Mouse (Mus musculus) forebrain, embryonic 14.5 days (tissue): ENCODE data around the gene Emg1. TPM values are rescaled to one million over a fixed set of nuclear protein-coding genes. Genes with fewer than 3 reads are reported as not detected.

Experiments
- ATAC-seq: fragments of 200-750 bp; cut with Nextera tagmentation; 2 replicates; pipeline ENCODE4 v1.8.0; 2017; ENCODE audit warnings: mild to moderate bottlenecking, moderate library complexity
- DNase-seq: peaks from one replicate; pipeline ENCODE4 v3.0.0-alpha.2; 2015; ENCODE audit warnings: low spot score
- H3K27ac ChIP-seq: fragments of 300-500 bp; sonication (generic); 2 replicates; pipeline ENCODE4 v1.5.1; 2014; ENCODE audit warnings: low read depth, mild to moderate bottlenecking, control low read depth, low read length, moderate library complexity
- H3K27me3 ChIP-seq: fragments of 300-500 bp; sonication (generic); replicated peaks from 2 replicates; pipeline ENCODE4 v1.6.1; 2014; ENCODE audit warnings: low read length, control low read depth, mixed read lengths; ENCODE audit not compliant: control insufficient read depth, insufficient read depth
- H3K36me3 ChIP-seq: fragments of 300-500 bp; sonication (generic); 2 replicates; pipeline ENCODE4 v1.6.1; 2014; ENCODE audit warnings: low read length, control low read depth; ENCODE audit not compliant: control insufficient read depth, insufficient read depth
- H3K4me1 ChIP-seq: fragments of 300-500 bp; sonication (generic); 2 replicates; pipeline ENCODE4 v1.6.1; 2014; ENCODE audit warnings: antibody characterized with exemption, low read length, control low read depth; ENCODE audit not compliant: control insufficient read depth, insufficient read depth
- H3K4me2 ChIP-seq: fragments of 300-500 bp; sonication (generic); 2 replicates; pipeline ENCODE4 v1.6.1; 2014; ENCODE audit warnings: mild to moderate bottlenecking, control low read depth, low read length
- H3K4me3 ChIP-seq: fragments of 300-500 bp; sonication (generic); 2 replicates; pipeline ENCODE4 v1.5.1; 2014; ENCODE audit warnings: low read depth, low read length, control low read depth
- H3K9ac ChIP-seq: fragments of 300-500 bp; sonication (generic); 2 replicates; pipeline ENCODE4 v1.6.1; 2014; ENCODE audit warnings: mild to moderate bottlenecking, low read length, control low read depth, moderate library complexity
- H3K9me3 ChIP-seq: fragments of 300-500 bp; sonication (generic); replicated peaks from 2 replicates; pipeline ENCODE4 v1.6.1; 2016; ENCODE audit warnings: low read length, control low read depth, mixed read lengths; ENCODE audit not compliant: control insufficient read depth
- WGBS: fragments of 180-500 bp; shearing (Covaris S2); extraction: QIAGEN DNeasy Blood & Tissue Kit; methylation state at CpG from one replicate; pipeline ENCODE4 v1.1.7; 2014; 5-methylcytosine and 5-hydroxymethylcytosine counted together
- polyA plus RNA-seq: library from polyadenylated mRNA; unstranded; fragments of >200 nt; fragmentation: Nextera tagmentation; extraction: Ambion mirVana; gene quantifications from 2 replicates; pipeline ENCODE4 v1.2.1, GENCODE M21; 2014

Emg1 gene
- polyA plus RNA-seq, 1 experiment from 2014 or later = 186 TPM

DNA sequence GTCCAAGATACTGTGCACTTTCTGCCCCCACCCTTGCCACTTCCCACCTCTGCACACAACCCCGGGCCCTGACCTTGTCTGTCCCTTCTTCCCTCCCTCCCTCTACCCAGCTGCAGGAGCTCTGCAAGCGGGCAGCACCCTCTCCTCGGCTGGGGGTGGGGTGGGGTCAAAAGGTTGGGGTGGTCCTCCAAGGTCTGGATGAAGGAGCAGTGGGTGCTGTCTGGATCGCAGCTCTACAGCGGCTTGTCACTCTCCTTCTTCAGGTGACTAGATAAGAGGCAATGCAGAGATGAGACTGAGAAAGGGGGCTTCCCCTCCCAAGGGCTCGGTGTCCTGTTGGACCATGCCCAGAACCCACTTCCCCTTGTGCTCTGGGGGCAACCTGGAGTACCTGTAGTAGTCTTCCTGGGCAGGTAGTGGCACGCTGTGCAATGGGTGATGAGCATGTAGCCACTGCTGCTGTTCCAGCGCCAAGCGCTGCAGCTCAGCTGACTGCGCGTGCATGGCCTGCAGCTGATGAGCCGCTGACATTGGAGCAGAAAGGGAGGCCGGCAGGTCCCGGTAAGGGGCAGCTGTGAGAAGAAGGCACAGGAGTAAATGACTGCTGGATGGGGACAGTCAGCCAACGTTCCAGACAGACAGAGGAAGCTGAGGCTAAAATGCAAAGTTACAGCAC is 31.0 kb upstream of the Emg1 start:
- H3K4me2 ChIP-seq = no peak overlapping the region
- no peak for DNase-seq
- 92% methylated on average over 15 of the region's 15 CpGs for WGBS
- no peak for ATAC-seq
- H3K4me3 ChIP-seq = no peak overlapping the region
- no peaks in the 10 kb centered on the region for H3K9me3 ChIP-seq
- no peaks in the 10 kb centered on the region for H3K27me3 ChIP-seq
- peaks cover 53% of the 10 kb centered on the region for H3K36me3 ChIP-seq
- no peak overlapping the region for H3K27ac ChIP-seq
- no peak overlapping the region for H3K9ac ChIP-seq
- H3K4me1 ChIP-seq = peaks cover 28% of the 10 kb centered on the region

DNA sequence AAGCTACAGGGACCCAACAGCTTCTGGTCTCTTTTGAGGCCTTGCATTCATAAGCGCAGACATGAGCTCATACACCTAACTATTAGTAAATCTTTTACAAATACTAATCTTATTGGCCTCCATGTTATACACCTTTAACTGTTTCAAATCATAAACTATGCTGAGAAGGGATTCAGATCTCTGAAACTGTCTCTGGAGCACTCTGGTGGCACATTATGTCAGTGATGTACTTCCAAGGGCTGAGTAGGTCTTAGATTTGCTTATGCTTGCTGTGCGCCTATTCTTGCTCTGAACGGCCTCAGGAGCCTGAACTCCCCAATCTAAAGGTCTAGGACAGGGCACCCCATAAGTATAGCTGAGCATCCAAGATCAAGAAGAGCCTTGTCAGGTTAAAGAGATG is 29.9 kb upstream of the Emg1 start:
- no peaks in the 10 kb centered on the region for H3K27me3 ChIP-seq
- peak overlapping the region; percentile 99; the same call in 1 of the 2 replicates for H3K27ac ChIP-seq
- no peaks in the 10 kb centered on the region for H3K9me3 ChIP-seq
- peak overlapping the region; percentile 88; the same call in 1 of the 2 replicates for H3K9ac ChIP-seq
- no peak for ATAC-seq
- H3K36me3 ChIP-seq = peaks cover 42% of the 10 kb centered on the region
- DNase-seq = no peak
- peaks cover 28% of the 10 kb centered on the region for H3K4me1 ChIP-seq
- 63% methylated on average over 3 of the region's 3 CpGs for WGBS
- no peak overlapping the region for H3K4me3 ChIP-seq
- peak overlapping the region; percentile 77 for H3K4me2 ChIP-seq

DNA sequence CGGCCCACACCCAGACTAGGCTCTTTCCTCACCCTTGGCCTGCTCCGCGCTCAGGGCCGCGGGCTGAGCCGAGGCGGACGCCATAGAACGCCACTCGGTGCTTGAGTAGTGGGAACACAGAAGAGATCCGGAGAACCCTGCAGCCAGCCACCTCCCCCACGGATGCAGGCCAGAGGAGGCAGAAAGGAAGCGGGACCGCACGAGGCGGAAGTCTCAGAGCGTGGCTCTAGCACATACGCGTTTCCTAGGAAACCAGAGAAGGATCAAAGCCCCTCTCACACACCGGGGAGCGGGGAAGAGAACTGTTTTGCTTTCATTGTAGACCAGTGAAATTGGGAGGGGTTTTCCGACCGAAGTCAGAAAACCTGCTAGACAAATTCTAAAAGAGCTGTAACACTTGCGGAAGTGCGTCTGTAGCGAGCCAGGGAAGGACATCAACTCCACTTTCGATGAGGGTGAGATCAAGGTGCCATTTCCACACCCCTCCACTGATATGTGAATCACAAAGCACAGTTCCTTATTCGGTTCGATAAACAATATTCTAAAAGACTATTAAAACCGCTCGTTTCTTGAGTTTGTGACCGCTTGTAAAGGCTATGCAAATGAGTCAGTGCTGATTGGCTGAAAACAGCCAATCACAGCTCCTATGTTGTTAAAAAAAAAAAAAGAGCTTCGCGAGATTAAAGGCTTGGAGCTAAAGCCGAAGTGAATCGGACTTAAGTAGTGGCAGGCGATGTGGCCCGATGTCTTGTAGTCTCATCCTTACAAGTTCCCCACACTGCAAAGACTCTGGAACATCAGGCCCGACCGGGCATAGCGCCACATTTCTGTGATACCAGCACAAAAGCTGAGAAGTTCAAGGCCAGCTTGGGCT is 29.1 kb upstream of the Emg1 start, which contains the start of gene Grcc10:
Gene Grcc10 (minus strand): TSS at position 487 of the 874 bp plus-strand sequence.
- Histone ChIP-seq H3K4me1 (peaks cover 22% of the 10 kb centered on the region), H3K4me3 (peak within 1 kb of the TSS; percentile 64), H3K9me3 (no peaks in the 10 kb centered on the region), H3K9ac (peak within 1 kb of the TSS; percentile 88), H3K27me3 (no peaks in the 10 kb centered on the region), H3K36me3 (peaks cover 37% of the 10 kb centered on the region), H3K27ac (peak within 1 kb of the TSS; percentile 99), H3K4me2 (peak within 1 kb of the TSS; percentile 77)
- DNase-seq (peak; percentile 98), ATAC-seq (peak; percentile 85)
- WGBS = under 1% methylated on average over 41 of the region's 41 CpGs

DNA sequence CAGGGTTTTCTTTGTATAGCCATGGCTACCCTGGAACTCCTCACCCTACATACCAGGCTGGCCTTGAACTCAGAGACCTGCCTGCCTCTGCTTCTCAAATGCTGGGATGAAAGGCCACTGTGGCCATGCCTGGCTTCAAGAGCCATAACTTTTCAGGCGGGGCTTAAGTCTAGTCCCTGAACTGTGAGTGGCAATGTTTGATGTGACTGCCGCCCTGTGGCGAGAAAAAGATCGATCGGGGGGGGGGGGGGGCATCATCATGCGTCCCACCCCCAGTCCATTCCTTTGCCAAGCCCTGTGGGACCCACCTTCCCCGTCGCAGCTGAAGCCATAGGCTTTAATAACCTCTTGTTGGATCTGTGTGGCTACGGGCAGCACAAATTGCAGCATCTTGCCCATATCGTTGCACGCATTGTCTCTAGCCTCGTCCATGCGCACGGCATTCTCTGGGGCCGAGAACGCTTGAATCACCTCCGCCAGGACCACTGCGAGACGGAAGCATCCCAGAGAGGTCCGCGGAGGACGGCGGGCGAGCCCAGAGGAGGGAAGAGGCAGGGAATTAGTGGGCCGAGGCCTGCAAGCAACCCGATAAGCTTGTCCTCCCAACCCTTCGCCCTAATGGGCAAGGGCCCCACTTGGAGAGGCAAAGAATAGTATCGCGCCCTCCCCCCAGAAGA is 28.4 kb upstream of the Emg1 start:
- Histone ChIP-seq H3K36me3 (peaks cover 37% of the 10 kb centered on the region), H3K9me3 (no peaks in the 10 kb centered on the region), H3K9ac (peak overlapping the region; percentile 88), H3K4me1 (peaks cover 21% of the 10 kb centered on the region), H3K4me2 (peak overlapping the region; percentile 77), H3K4me3 (peak overlapping the region; percentile 64), H3K27me3 (no peaks in the 10 kb centered on the region), H3K27ac (peak overlapping the region; percentile 99)
- 0% methylated on average over 29 of the region's 29 CpGs for WGBS
- peak; percentile 77 for DNase-seq
- peak; percentile 27 for ATAC-seq

DNA sequence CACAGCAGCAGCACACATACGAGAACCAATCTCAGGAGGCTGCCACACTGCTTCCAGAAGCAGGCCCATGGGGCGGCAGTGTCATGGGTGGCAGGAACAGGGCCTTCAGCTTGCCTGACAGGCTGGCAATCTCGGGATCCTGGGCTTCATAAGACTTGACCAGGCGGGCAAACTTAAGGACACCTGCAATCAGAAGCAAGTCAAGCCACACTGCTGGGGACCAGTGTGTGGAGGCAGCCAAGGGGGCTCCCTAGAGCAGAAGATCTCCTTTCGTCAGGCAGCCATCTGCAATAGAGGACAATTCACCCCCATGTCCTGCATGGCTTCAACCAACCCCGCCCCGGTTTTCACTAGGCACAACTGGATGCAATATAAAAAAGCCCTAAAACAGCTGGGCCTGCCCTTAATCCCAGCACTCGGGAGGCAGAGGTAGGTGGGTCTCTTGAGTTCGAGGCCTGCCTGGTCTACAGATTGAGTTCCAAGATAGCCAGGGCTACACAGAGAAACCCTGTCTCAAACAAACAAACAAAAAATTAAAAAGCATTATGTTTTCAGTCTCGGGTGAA is 27.3 kb upstream of the Emg1 start:
- WGBS = 88% methylated on average over 10 of the region's 10 CpGs
- Histone ChIP-seq H3K9me3 (no peaks in the 10 kb centered on the region), H3K4me3 (no peak overlapping the region), H3K4me1 (peaks cover 18% of the 10 kb centered on the region), H3K36me3 (peaks cover 28% of the 10 kb centered on the region), H3K9ac (peak overlapping the region; percentile 88), H3K4me2 (peak overlapping the region; percentile 77; the same call in 1 of the 2 replicates), H3K27ac (no peak overlapping the region), H3K27me3 (no peaks in the 10 kb centered on the region)
- ATAC-seq (no peak), DNase-seq (no peak)

DNA sequence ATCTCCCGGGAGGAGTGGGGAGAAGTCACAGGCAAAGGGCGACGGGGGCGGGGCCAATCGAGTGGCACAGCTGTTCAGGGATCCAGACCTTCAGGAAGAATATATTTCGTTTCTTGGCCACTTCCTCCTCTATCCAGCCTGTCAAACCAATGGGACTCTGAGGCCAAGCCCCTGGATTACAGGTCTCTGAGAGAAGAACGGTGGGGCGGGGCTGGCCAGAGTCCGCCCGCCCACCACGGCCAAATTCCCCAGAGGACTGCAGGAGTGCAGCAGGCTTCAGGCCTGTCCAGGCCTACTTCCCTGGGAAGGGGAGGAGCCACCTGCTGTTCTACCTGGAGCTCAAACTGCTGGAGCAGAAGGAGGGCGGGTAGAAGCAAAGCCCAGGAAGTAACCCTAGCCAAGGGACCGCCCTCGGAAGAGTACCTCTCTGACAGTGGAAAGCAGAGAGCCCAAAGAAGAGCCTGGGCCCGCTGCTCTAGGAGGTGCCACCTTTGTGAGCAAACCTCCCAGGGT is 26.6 kb upstream of the Emg1 start, which contains the start of gene Ptpn6:
Gene Ptpn6 (minus strand): TSS at position 204 of the 513 bp plus-strand sequence.
- H3K4me3 ChIP-seq = no peak within 1 kb of the TSS
- WGBS = 31% methylated on average over 15 of the region's 15 CpGs
- H3K27ac ChIP-seq = no peak within 1 kb of the TSS
- peaks cover 18% of the 10 kb centered on the region for H3K4me1 ChIP-seq
- peak within 1 kb of the TSS; percentile 88 for H3K9ac ChIP-seq
- H3K36me3 ChIP-seq = peaks cover 20% of the 10 kb centered on the region
- H3K4me2 ChIP-seq = peak within 1 kb of the TSS; percentile 77; the same call in 1 of the 2 replicates
- DNase-seq (no peak), ATAC-seq (no peak)
- H3K9me3 ChIP-seq = no peaks in the 10 kb centered on the region
- no peaks in the 10 kb centered on the region for H3K27me3 ChIP-seq

DNA sequence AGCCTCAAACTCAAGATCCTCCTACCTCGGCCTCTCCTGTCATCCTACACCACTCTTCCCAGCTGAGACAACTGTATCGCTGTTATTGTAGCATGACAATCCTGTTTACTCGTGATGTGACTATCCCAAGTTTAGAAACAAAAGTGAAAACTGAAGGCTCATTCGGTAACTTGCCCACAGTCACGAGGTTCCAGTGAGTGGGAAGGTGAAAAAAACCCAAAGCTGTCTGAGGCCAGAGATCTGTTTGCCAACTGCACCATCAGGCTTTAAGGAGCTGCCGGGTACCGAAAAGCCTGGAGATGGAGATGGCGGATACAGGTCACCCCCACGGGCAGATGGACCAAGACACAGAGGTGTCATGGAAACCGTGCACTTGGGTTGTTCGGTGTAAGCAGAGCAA is 25.1 kb upstream of the Emg1 start:
- ATAC-seq = no peak
- 90% methylated on average over 11 of the region's 11 CpGs for WGBS

DNA sequence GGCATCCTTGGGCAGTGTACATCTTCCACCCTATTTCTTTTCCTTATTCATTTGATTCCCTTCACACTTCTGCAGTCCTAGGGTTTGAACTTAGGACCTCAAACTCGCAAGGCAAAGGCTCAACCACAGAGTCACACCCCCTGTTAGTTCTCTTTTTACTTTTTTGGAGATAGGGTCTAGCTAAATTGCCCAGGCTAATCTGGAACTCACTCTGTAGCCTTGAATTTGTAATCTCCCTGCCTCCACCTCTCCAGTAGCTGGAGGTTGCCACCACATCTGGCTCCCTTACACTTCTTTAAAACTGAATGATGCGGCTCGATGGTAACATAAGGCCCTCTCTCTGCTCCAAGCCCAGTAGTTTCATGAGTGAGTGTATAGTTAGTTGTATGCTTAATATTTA is 22.4 kb upstream of the Emg1 start:
- Histone ChIP-seq H3K9me3 (no peaks in the 10 kb centered on the region), H3K4me1 (peaks cover 5% of the 10 kb centered on the region), H3K27ac (no peak overlapping the region), H3K9ac (no peak overlapping the region), H3K36me3 (peaks cover 6% of the 10 kb centered on the region; the same call in 1 of the 2 replicates), H3K4me2 (no peak overlapping the region), H3K27me3 (no peaks in the 10 kb centered on the region), H3K4me3 (no peak overlapping the region)
- ATAC-seq (no peak), DNase-seq (no peak)
- WGBS = 91% methylated on average over 3 of the region's 3 CpGs

More for the DNA sequence above, 25.1 kb upstream of the Emg1 start:
- no peak for DNase-seq
- H3K4me3 ChIP-seq = no peak overlapping the region
- peaks cover 6% of the 10 kb centered on the region; the same call in 1 of the 2 replicates for H3K36me3 ChIP-seq
- H3K9ac ChIP-seq = no peak overlapping the region
- no peak overlapping the region for H3K4me2 ChIP-seq
- no peaks in the 10 kb centered on the region for H3K27me3 ChIP-seq
- H3K27ac ChIP-seq = no peak overlapping the region
- peaks cover 16% of the 10 kb centered on the region for H3K4me1 ChIP-seq
- no peaks in the 10 kb centered on the region for H3K9me3 ChIP-seq
